Comparison of ENCODE assay signal across 10 mouse cellular contexts in genomic region chr12:117412257-117412656, GRCm38 (mm10).
DNase-seq lines count a peak whose midpoint lies in the region; ATAC-seq and TF ChIP-seq lines count a peak whose summit lies in the region.
"Had no signal": no experiment of that assay in that cellular context is flagged by ENCODE, and none has a peak within 500 bp of the region (broad histone marks: within the 10 kb centered on the region; RNA-seq: fewer than 3 reads in every experiment).

No protein-coding gene starts in this region.

- H3K4me2 ChIP-seq in lung, postnatal 0 days (replicated peaks; ENCODE audit: low read depth, low read length) = no peak overlapping the region
- no peak overlapping the region for H3K4me2 ChIP-seq in intestine, embryonic 15.5 days (replicated peaks)
- H3K4me2 ChIP-seq: heart, embryonic 15.5 days had no signal

- WGBS in lung, postnatal 0 days = 30% methylated on average over 6 of the region's 6 CpGs
- 66% methylated on average over 6 of the region's 6 CpGs for WGBS in intestine, embryonic 15.5 days

- H3K4me1 ChIP-seq in lung, postnatal 0 days (ENCODE audit: insufficient read depth, low read depth, low read length) = peaks cover 3% of the 10 kb centered on the region; the same call in 1 of the 2 replicates
- H3K4me1 ChIP-seq in intestine, embryonic 15.5 days (replicated peaks) = no peaks in the 10 kb centered on the region

- TF ChIP-seq CTCF in lung, postnatal 0 days (IDR thresholded peaks at IDR 0.05) = no peak

- H3K9ac ChIP-seq in lung, postnatal 0 days (replicated peaks; ENCODE audit: low read depth) = no peak overlapping the region
- no peak overlapping the region for H3K9ac ChIP-seq in intestine, embryonic 15.5 days
- H3K9ac ChIP-seq: heart, embryonic 15.5 days had no signal

- no peaks in the 10 kb centered on the region for H3K9me3 ChIP-seq in lung, postnatal 0 days (ENCODE audit: low read length)
- no peaks in the 10 kb centered on the region for H3K9me3 ChIP-seq in intestine, embryonic 15.5 days
- H3K9me3 ChIP-seq: heart, embryonic 15.5 days had no signal

- no peak for DNase-seq in frontal cortex, postnatal 10 days (ENCODE audit: low spot score in 2 of 2)
- peak; percentile 29 for DNase-seq in adrenal gland, postnatal 25 days
- DNase-seq in heart, postnatal 14 days = peak; percentile 60 to 62
- DNase-seq in lung, postnatal 0 days (ENCODE audit: low spot score) = peak; percentile 35
- DNase-seq: liver had no signal

- TF ChIP-seq EP300 in lung, postnatal 0 days (IDR thresholded peaks at IDR 0.05) = 0 out of 2 replicates have a peak, but pooled peaks have one; percentile 15

- peak; percentile 38 for ATAC-seq in frontal cortex, adult (ENCODE audit: low TSS enrichment)
- peak; percentile 34 for ATAC-seq in lung, postnatal 0 days
- ATAC-seq in intestine, embryonic 15.5 days = no peak
- ATAC-seq in granulocyte monocyte progenitor cell, adult 5-6 weeks (replicated peaks; ENCODE audit: poor library complexity, severe bottlenecking) = no peak
- ATAC-seq in erythroblast, adult 5-6 weeks (replicated peaks; ENCODE audit: low FRiP score, poor library complexity, severe bottlenecking) = no peak

- no peak overlapping the region for H3K27ac ChIP-seq in lung, postnatal 0 days (ENCODE audit: low read length)
- no peak overlapping the region for H3K27ac ChIP-seq in intestine, embryonic 15.5 days

- H3K4me3 ChIP-seq in lung, postnatal 0 days (ENCODE audit: low read depth, low read length) = no peak overlapping the region
- H3K4me3 ChIP-seq in intestine, embryonic 15.5 days (replicated peaks) = no peak overlapping the region
- H3K4me3 ChIP-seq: heart, embryonic 15.5 days had no signal

- intact Hi-C loops in heart, postnatal 14 days (cut with DNase I) = no loop called here

- H3K27me3 ChIP-seq in lung, postnatal 0 days (replicated peaks; ENCODE audit: insufficient read depth, low read length) = no peaks in the 10 kb centered on the region
- H3K27me3 ChIP-seq in intestine, embryonic 15.5 days (replicated peaks) = no peaks in the 10 kb centered on the region
- H3K27me3 ChIP-seq: heart, embryonic 15.5 days had no signal

- no peaks in the 10 kb centered on the region for H3K36me3 ChIP-seq in lung, postnatal 0 days (ENCODE audit: insufficient read depth, low read length)
- no peaks in the 10 kb centered on the region for H3K36me3 ChIP-seq in intestine, embryonic 15.5 days
- H3K36me3 ChIP-seq: heart, embryonic 15.5 days had no signal

Comparison
In these comparisons a context has a peak if more than half of its experiments do, and no peak if none do; other contexts are left out.
1. ATAC-seq: peak in frontal cortex, adult (single experiment) and lung, postnatal 0 days (single experiment); none in intestine, embryonic 15.5 days (single experiment), granulocyte monocyte progenitor cell, adult 5-6 weeks (single experiment) and erythroblast, adult 5-6 weeks (single experiment).
2. DNase-seq: peak in adrenal gland, postnatal 25 days (single experiment), heart, postnatal 14 days (2 of 2) and lung, postnatal 0 days (single experiment); none in frontal cortex, postnatal 10 days (0 of 2).